ENCODE assay signal across 22 mouse cellular contexts in genomic region chr17:4396119-4396518, GRCm38 (mm10).
A peak's percentile ranks its signal among the peaks of the same experiment; 100 is the strongest.
DNase-seq lines count a peak whose midpoint lies in the region; ATAC-seq lines count a peak whose summit lies in the region.
"Had no signal": no experiment of that assay in that cellular context is flagged by ENCODE, and none has a peak within 500 bp of the region (broad histone marks: within the 10 kb centered on the region; RNA-seq: fewer than 3 reads in every experiment).

No protein-coding gene starts in this region.

- no peaks in the 10 kb centered on the region for H3K36me3 ChIP-seq in liver, embryonic 11.5 days (ENCODE audit: control insufficient read depth, insufficient read depth, low read length)
- H3K36me3 ChIP-seq in liver, embryonic 12.5 days, result no peaks in the 10 kb centered on the region
- H3K36me3 ChIP-seq in forebrain, embryonic 15.5 days, result no peaks in the 10 kb centered on the region
- H3K36me3 ChIP-seq: embryonic facial prominence, embryonic 15.5 days; forebrain, embryonic 10.5 days; heart, embryonic 10.5 days; hindbrain, embryonic 13.5 days had no signal

- H3K4me3 ChIP-seq in liver, embryonic 11.5 days (ENCODE audit: low read depth, low read length), result no peak overlapping the region
- H3K4me3 ChIP-seq in liver, embryonic 12.5 days, result no peak overlapping the region
- H3K4me3 ChIP-seq in forebrain, embryonic 15.5 days, result no peak overlapping the region
- H3K4me3 ChIP-seq: embryonic facial prominence, embryonic 15.5 days; erythroblast, embryonic 14.5 days; forebrain, embryonic 10.5 days; heart, embryonic 10.5 days; hindbrain, embryonic 13.5 days had no signal

- H3K27me3 ChIP-seq in liver, embryonic 11.5 days (replicated peaks; ENCODE audit: control insufficient read depth, insufficient read depth, low read length), result no peaks in the 10 kb centered on the region
- H3K27me3 ChIP-seq in liver, embryonic 12.5 days (replicated peaks), result no peaks in the 10 kb centered on the region
- no peaks in the 10 kb centered on the region for H3K27me3 ChIP-seq in forebrain, embryonic 15.5 days
- H3K27me3 ChIP-seq: embryonic facial prominence, embryonic 15.5 days; hindbrain, embryonic 13.5 days had no signal

- no peak overlapping the region for H3K9ac ChIP-seq in liver, embryonic 11.5 days (ENCODE audit: low read depth, low read length)
- no peak overlapping the region for H3K9ac ChIP-seq in liver, embryonic 12.5 days
- no peak overlapping the region for H3K9ac ChIP-seq in forebrain, embryonic 15.5 days (replicated peaks)
- H3K9ac ChIP-seq: embryonic facial prominence, embryonic 15.5 days; hindbrain, embryonic 13.5 days had no signal

- H3K9me3 ChIP-seq in liver, embryonic 11.5 days (ENCODE audit: control insufficient read depth, low read length), result no peaks in the 10 kb centered on the region
- no peaks in the 10 kb centered on the region for H3K9me3 ChIP-seq in liver, embryonic 12.5 days (replicated peaks)
- no peaks in the 10 kb centered on the region for H3K9me3 ChIP-seq in forebrain, embryonic 15.5 days
- H3K9me3 ChIP-seq: embryonic facial prominence, embryonic 15.5 days had no signal

- no peak for DNase-seq in liver, embryonic 11.5 days (ENCODE audit: low spot score)
- DNase-seq in liver, result no peak
- DNase-seq in adrenal gland, adult 8-10 months, result no peak
- no peak for DNase-seq in adrenal gland, adult 2 months
- DNase-seq: adrenal gland, postnatal 25 days; cerebellum, adult 2 months; cerebellum, postnatal 10 days; embryo, embryonic 11 days; gastrocnemius, postnatal 36 days; heart, adult 18-20 months; heart, postnatal 10 days; heart, postnatal 4 days had no signal

- peak; percentile 80 for ATAC-seq in liver, embryonic 11.5 days (replicated peaks; ENCODE audit: low FRiP score)
- peak; percentile 64; the same call in 1 of the 2 replicates for ATAC-seq in liver, embryonic 12.5 days
- ATAC-seq in megakaryocyte progenitor cell, adult 5-6 weeks (replicated peaks; ENCODE audit: poor library complexity), result peak; percentile 90
- ATAC-seq in forebrain, embryonic 15.5 days (replicated peaks), result no peak
- ATAC-seq: forebrain, embryonic 14.5 days; hindbrain, postnatal 0 days had no signal

- H3K4me2 ChIP-seq in liver, embryonic 11.5 days, result no peak overlapping the region
- H3K4me2 ChIP-seq in liver, embryonic 12.5 days, result no peak overlapping the region
- H3K4me2 ChIP-seq in forebrain, embryonic 15.5 days (replicated peaks), result no peak overlapping the region
- H3K4me2 ChIP-seq: embryonic facial prominence, embryonic 15.5 days; hindbrain, embryonic 13.5 days had no signal

- WGBS in liver, embryonic 11.5 days, result 62% methylated on average over 5 of the region's 5 CpGs
- 30% methylated on average over 5 of the region's 5 CpGs for WGBS in liver, embryonic 12.5 days (ENCODE audit: insufficient replicate concordance)
- 76% methylated on average over 5 of the region's 5 CpGs for WGBS in forebrain, embryonic 15.5 days

- H3K4me1 ChIP-seq in liver, embryonic 11.5 days (replicated peaks; ENCODE audit: control insufficient read depth, insufficient read depth, low read length), result no peaks in the 10 kb centered on the region
- peaks cover 6% of the 10 kb centered on the region; the same call in 1 of the 2 replicates for H3K4me1 ChIP-seq in liver, embryonic 12.5 days
- no peaks in the 10 kb centered on the region for H3K4me1 ChIP-seq in forebrain, embryonic 15.5 days
- H3K4me1 ChIP-seq: embryonic facial prominence, embryonic 15.5 days; forebrain, embryonic 10.5 days; heart, embryonic 10.5 days; hindbrain, embryonic 13.5 days had no signal

- H3K27ac ChIP-seq in liver, embryonic 11.5 days (ENCODE audit: low read depth, low read length), result no peak overlapping the region
- no peak overlapping the region for H3K27ac ChIP-seq in liver, embryonic 12.5 days
- no peak overlapping the region for H3K27ac ChIP-seq in forebrain, embryonic 15.5 days (replicated peaks)
- H3K27ac ChIP-seq: embryonic facial prominence, embryonic 15.5 days; forebrain, embryonic 10.5 days; heart, embryonic 10.5 days; hindbrain, embryonic 13.5 days; hindbrain, postnatal 0 days had no signal
